Mouse (Mus musculus) cerebral cortex, adult 2 months (tissue): Measurements from ENCODE around the gene 6720489N17Rik.

Experiments
- WGBS: fragments of 180-500 bp; shearing (Covaris S2); methylation state at CpG from one replicate; pipeline ENCODE4 v1.1.7; 2018; 5-methylcytosine and 5-hydroxymethylcytosine counted together

The 6720489N17Rik gene

GRCm38 (mm10) chr13:62623577-62624276 lies at the start of gene 6720489N17Rik:
6720489N17Rik (minus strand) TSS chr13:62624182.
- 2% methylated on average over 15 of the region's 15 CpGs for WGBS

GRCm38 (mm10) chr13:62653369-62653743 lies 29.4 kb upstream of the 6720489N17Rik start:
- WGBS, result 12% methylated on average over 8 of the region's 8 CpGs

GRCm38 (mm10) chr13:62652681-62653368 lies 28.8 kb upstream of the 6720489N17Rik start:
- 1% methylated on average over 16 of the region's 16 CpGs for WGBS

DNA sequence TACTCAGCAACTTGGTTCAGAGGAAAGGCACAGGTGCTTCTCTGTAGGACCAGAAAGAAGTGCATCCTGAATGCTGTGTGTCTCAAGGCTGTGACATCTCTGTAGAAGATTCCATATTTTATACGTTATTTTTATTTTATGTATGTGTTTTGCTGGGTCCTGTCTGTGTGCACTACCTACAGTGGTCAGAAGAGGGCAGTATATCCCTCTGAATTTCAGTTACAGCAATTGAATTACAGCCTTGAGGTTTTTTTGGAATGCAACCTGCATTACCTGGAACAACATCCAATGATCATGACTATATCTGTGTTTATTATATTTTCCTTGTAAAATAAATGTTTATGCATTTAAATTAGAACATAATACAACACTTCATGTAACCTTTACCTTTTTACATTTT lies 3.1 kb upstream of the 6720489N17Rik start:
- WGBS, result 11% methylated on average over 1 of the region's 1 CpGs

DNA sequence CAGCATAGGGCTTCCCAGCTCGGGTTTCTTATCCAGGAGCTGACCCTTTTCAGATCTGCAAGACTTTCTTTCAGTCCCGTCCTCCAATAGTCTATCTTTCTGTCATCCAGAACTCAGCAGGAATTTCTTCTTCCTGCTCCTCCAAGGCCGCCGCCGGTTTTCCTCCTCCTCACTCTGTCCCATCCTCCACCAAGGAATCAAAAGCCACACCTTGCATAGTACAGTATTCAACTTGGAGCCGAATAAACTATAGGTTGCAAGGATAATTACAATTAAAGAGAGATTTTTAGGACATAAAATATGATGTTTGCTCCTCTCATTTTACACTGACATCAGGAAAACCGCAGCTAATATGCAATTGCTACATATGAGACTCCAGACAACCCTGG lies 289 bp upstream of the 6720489N17Rik start:
- 2% methylated on average over 7 of the region's 7 CpGs for WGBS

DNA sequence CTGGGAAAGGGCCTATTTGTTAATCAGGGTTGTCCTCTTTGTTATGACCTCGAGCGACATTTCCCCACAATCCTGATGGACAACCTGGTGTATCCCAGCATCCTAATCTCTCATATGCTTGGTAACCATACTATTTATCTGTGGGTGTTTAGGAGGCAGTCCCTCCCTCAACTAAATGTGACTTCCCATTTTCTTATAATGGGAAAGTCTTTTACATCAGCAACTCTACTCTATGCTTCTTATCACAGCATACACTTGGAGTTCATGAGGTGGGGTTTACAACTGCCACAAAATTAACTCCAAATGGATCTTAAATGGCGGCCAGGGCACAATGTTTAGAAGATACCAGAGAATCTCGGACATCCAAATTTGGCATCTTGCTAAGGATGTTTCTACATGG lies 6.5 kb downstream of the 6720489N17Rik start:
- 96% methylated on average over 4 of the region's 4 CpGs for WGBS

GRCm38 (mm10) chr13:62571099-62571498 lies 52.9 kb downstream of the 6720489N17Rik start, which contains the start of gene Zfp934:
Zfp934 (minus strand) TSS chr13:62571199.
- WGBS, result 92% methylated on average over 3 of the region's 6 CpGs

DNA sequence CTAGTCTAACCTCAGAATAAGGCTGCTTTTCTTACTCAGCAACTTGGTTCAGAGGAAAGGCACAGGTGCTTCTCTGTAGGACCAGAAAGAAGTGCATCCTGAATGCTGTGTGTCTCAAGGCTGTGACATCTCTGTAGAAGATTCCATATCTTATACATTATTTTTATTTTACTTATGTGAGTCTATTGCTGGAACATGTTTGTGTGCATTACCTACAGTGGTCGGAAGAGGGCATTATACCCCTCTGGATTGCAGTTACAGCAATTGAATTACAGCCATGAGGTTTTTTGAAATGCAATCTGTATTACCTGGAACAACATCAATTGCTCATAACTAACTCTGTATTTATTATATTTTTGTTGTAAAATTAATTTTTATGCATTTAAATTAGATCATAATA lies 62.3 kb downstream of the 6720489N17Rik start:
- 14% methylated on average over 1 of the region's 1 CpGs for WGBS

DNA sequence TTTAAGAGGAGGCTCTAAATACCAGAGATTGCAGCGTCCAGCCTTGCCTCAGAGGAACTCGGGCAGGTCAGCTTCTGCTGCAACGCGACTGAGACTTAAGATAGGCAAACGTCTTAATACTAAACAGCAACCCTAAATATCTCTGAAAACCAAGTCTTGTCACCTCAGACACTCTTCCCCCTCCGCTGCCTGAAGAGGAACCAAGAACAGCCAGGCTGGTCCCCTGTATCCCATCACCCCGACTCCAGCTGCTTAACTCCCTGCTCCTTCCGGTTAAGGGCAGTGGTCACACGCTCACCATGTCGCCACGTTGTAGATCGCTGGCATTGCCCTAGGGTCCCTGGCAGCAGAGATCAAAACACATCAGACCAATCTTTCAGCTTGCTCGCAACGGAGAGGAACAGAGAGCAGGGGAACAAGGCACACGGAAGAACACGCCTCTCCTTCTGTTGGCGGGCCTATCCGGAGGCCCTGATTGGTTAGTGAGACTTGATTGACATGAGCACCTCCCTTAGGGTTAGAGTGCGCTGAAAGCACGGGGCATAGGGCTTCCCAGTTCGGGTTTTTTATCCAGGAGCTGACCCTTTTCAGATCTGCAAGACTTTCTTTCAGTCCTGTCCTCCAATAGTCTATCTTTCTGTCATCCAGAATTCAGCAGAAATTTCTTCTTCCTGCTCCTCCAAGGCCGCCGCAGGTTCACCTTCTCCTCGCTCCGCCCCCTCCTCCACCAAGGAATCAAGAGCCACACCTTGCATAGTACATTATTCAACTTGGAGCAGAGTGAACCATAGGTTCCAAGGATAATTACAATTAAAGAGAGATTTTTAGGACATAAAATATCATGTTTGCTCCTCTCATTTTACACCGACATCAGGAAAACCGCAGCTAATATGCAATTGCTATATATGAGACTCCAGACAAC lies 65.5 kb downstream of the 6720489N17Rik start, which contains the start of gene Zfp935:
Gene Zfp935, minus strand, starts transcription at position 323 of the 922 bp plus-strand sequence.
- WGBS, result 3% methylated on average over 27 of the region's 27 CpGs
